Mouse (Mus musculus) neural tube, embryonic 14.5 days (tissue): Measurements from ENCODE around the gene Upk1b. TPM values are rescaled to one million over a fixed set of nuclear protein-coding genes. Genes with fewer than 3 reads are reported as not detected.
"Not testable (repeated sequence)": the region's sequence is repeated elsewhere in the genome, so short reads cannot be mapped to it uniquely, and the experiment has no call there.

Experiments
- ATAC-seq: fragments of 200-750 bp; cut with Nextera tagmentation; 2 replicates; pipeline ENCODE4 v1.8.0; 2017; ENCODE audit warnings: low read depth, mild to moderate bottlenecking, moderate TSS enrichment, moderate library complexity
- H3K27ac ChIP-seq: fragments of 300-500 bp; sonication (generic); 2 replicates; pipeline ENCODE4 v1.5.1; 2014; ENCODE audit warnings: low read depth, mild to moderate bottlenecking, control low read depth, low read length, moderate library complexity, mixed read lengths
- H3K27me3 ChIP-seq: fragments of 300-500 bp; sonication (generic); 2 replicates; pipeline ENCODE4 v1.6.1; 2014; ENCODE audit warnings: low read length; ENCODE audit not compliant: control insufficient read depth, insufficient read depth
- H3K36me3 ChIP-seq: fragments of 300-500 bp; sonication (generic); 2 replicates; pipeline ENCODE4 v1.6.1; 2014; ENCODE audit warnings: low read length, mixed read lengths; ENCODE audit not compliant: control insufficient read depth, insufficient read depth
- H3K4me1 ChIP-seq: fragments of 300-500 bp; sonication (generic); 2 replicates; pipeline ENCODE4 v1.6.1; 2014; ENCODE audit warnings: low read length; ENCODE audit not compliant: control insufficient read depth, insufficient read depth
- H3K4me2 ChIP-seq: fragments of 300-500 bp; sonication (generic); 2 replicates; pipeline ENCODE4 v1.6.1; 2014; ENCODE audit warnings: mild to moderate bottlenecking, low read depth, low read length, control low read depth
- H3K4me3 ChIP-seq: fragments of 300-500 bp; sonication (generic); 2 replicates; pipeline ENCODE4 v1.5.1; 2014; ENCODE audit warnings: low read depth, low read length, control low read depth, mixed read lengths
- H3K9ac ChIP-seq: fragments of 300-500 bp; sonication (generic); replicated peaks from 2 replicates; pipeline ENCODE4 v1.6.1; 2014; ENCODE audit warnings: low read depth, mild to moderate bottlenecking, control low read depth, low read length, mixed read lengths
- H3K9me3 ChIP-seq: fragments of 300-500 bp; sonication (generic); 2 replicates; pipeline ENCODE4 v1.6.1; 2016; ENCODE audit warnings: low read length; ENCODE audit not compliant: control insufficient read depth
- WGBS: fragments of 180-500 bp; shearing (Covaris S2); extraction: QIAGEN DNeasy Blood & Tissue Kit; methylation state at CpG from one replicate; pipeline ENCODE4 v1.1.7; 2014; 5-methylcytosine and 5-hydroxymethylcytosine counted together
- polyA plus RNA-seq: library from polyadenylated mRNA; unstranded; fragments of >200 nt; fragmentation: Nextera tagmentation; extraction: Ambion mirVana; gene quantifications from 2 replicates; pipeline ENCODE4 v1.2.1, GENCODE M21; 2014

The Upk1b gene
- not detected in 2 replicates for polyA plus RNA-seq

GRCm38 (mm10) chr16:38800091-38800490 is at the start of gene Upk1b:
Upk1b (minus strand) TSS chr16:38800328.
- Histone ChIP-seq H3K9me3 (no peaks in the 10 kb centered on the region), H3K36me3 (no peaks in the 10 kb centered on the region), H3K4me2 (no peak within 1 kb of the TSS), H3K4me1 (no peaks in the 10 kb centered on the region), H3K9ac (no peak within 1 kb of the TSS), H3K4me3 (no peak within 1 kb of the TSS), H3K27me3 (no peaks in the 10 kb centered on the region), H3K27ac (no peak within 1 kb of the TSS)
- no peak for ATAC-seq
- 63% methylated on average over 10 of the region's 10 CpGs for WGBS

- no peaks in the 10 kb centered on the region for H3K27me3 ChIP-seq
- no peak within 1 kb of the TSS for H3K9ac ChIP-seq
- no peaks in the 10 kb centered on the region for H3K4me1 ChIP-seq
- H3K4me2 ChIP-seq = no peak within 1 kb of the TSS
- no peaks in the 10 kb centered on the region for H3K36me3 ChIP-seq
- 91% methylated on average over 3 of the region's 3 CpGs for WGBS
- no peak within 1 kb of the TSS for H3K27ac ChIP-seq
- ATAC-seq = no peak
- H3K9me3 ChIP-seq = no peaks in the 10 kb centered on the region
- no peak within 1 kb of the TSS for H3K4me3 ChIP-seq
Observed at GRCm38 (mm10) chr16:38828649-38829048, 28.5 kb upstream of the Upk1b start, which contains the start of gene 4930435E12Rik. 4930435E12Rik (minus strand) TSS chr16:38828749.

GRCm38 (mm10) chr16:38812521-38812920 is 12.4 kb upstream of the Upk1b start:
- no peaks in the 10 kb centered on the region for H3K36me3 ChIP-seq
- H3K4me3 ChIP-seq = no peak overlapping the region
- no peaks in the 10 kb centered on the region for H3K4me1 ChIP-seq
- H3K4me2 ChIP-seq = no peak overlapping the region
- H3K27ac ChIP-seq = no peak overlapping the region
- no peak for ATAC-seq
- H3K9ac ChIP-seq = no peak overlapping the region
- H3K27me3 ChIP-seq = no peaks in the 10 kb centered on the region
- H3K9me3 ChIP-seq = no peaks in the 10 kb centered on the region
- 28% methylated on average over 8 of the region's 8 CpGs for WGBS

GRCm38 (mm10) chr16:38810196-38810595 is 10.1 kb upstream of the Upk1b start:
- WGBS = 88% methylated on average over 5 of the region's 5 CpGs
- no peaks in the 10 kb centered on the region for H3K9me3 ChIP-seq
- no peak for ATAC-seq

GRCm38 (mm10) chr16:38807796-38808195 is 7.7 kb upstream of the Upk1b start:
- not testable (repeated sequence) for H3K4me3 ChIP-seq, H3K9me3 ChIP-seq, H3K36me3 ChIP-seq, H3K27me3 ChIP-seq, H3K27ac ChIP-seq, H3K4me2 ChIP-seq, ATAC-seq, H3K4me1 ChIP-seq, H3K9ac ChIP-seq
- whole genome bisulfite sequencing = 86% methylated on average over 5 of the region's 5 CpGs

More at GRCm38 (mm10) chr16:38810196-38810595, 10.1 kb upstream of the Upk1b start:
- Histone ChIP-seq H3K9ac (no peak overlapping the region), H3K4me3 (no peak overlapping the region), H3K36me3 (no peaks in the 10 kb centered on the region), H3K4me1 (no peaks in the 10 kb centered on the region), H3K4me2 (no peak overlapping the region), H3K27me3 (no peaks in the 10 kb centered on the region), H3K27ac (no peak overlapping the region)

DNA sequence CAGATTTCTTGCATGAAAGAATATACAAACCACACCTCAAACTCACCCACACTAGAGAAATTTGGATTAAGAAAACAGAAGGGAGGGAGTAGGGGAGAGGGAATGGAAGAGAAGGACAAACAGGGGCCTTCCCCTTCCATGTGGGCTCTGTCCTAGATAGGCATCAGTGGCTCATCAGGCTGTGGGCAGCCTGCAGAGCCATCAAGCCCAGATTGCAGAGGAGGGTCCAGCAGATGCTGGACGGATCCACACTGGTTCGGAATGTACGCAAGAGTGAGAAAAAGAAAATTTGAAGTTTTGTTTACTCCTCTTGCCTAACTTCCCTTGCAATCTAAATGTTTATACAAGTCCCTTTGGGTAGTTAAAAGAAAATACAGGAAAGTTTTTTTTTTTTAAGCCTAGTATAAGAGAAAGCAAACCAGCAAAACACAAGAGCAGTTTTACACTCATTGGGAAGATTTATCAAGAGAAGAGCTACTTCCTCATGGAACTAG is 1.1 kb downstream of the Upk1b start:
- Histone ChIP-seq H3K4me3 (no peak overlapping the region), H3K9ac (no peak overlapping the region), H3K27me3 (no peaks in the 10 kb centered on the region), H3K27ac (no peak overlapping the region), H3K4me2 (no peak overlapping the region), H3K9me3 (no peaks in the 10 kb centered on the region), H3K4me1 (no peaks in the 10 kb centered on the region), H3K36me3 (no peaks in the 10 kb centered on the region)
- WGBS = 76% methylated on average over 3 of the region's 3 CpGs
- no peak for ATAC-seq

DNA sequence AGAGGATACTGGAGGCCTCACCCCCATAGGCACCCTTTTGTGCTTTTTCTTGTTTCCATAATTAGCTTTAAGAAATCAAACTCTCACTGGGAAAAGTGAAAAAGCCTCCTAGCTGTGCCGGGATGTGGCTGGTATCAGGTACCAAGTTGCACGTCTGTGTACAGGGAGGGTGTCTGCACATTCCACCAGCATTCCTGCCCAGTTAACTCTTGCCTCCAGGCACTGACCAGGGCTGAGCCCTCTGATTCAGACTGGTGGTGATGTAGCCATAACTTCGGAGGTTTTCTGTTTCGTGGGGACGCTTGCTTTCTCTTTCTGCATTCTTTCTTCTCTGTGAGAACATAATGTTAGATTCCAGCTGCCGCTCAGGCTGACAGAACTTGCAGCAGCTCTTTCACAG is 7.0 kb downstream of the Upk1b start:
- H3K9ac ChIP-seq = no peak overlapping the region
- no peaks in the 10 kb centered on the region for H3K36me3 ChIP-seq
- no peak overlapping the region for H3K4me3 ChIP-seq
- 79% methylated on average over 6 of the region's 6 CpGs for WGBS
- no peak overlapping the region for H3K27ac ChIP-seq
- H3K4me1 ChIP-seq = no peaks in the 10 kb centered on the region
- H3K4me2 ChIP-seq = no peak overlapping the region
- H3K27me3 ChIP-seq = no peaks in the 10 kb centered on the region
- ATAC-seq = no peak
- H3K9me3 ChIP-seq = no peaks in the 10 kb centered on the region

DNA sequence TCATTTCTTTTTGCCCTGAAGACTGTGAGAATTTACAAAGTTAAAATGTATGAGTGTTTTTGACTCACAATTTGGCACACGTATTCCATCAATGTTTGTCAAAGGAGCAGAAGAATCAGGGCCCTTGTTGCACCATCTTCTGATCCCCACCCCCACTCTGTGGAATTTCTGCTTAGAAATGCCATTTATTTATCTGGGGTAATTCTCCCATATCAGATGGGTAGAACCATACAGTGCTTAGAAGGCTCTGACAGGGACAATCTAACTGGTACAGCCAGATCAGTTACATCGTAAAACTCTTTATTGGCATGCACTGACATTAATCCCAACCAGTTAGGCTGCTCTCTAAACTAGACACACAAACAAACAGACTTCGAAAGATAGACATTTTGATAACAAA is 10.2 kb downstream of the Upk1b start:
- 89% methylated on average over 3 of the region's 3 CpGs for WGBS
- Histone ChIP-seq H3K4me1 (no peaks in the 10 kb centered on the region), H3K27me3 (no peaks in the 10 kb centered on the region), H3K9ac (no peak overlapping the region), H3K36me3 (no peaks in the 10 kb centered on the region), H3K27ac (no peak overlapping the region), H3K4me3 (no peak overlapping the region), H3K9me3 (no peaks in the 10 kb centered on the region), H3K4me2 (no peak overlapping the region)
- no peak for ATAC-seq

GRCm38 (mm10) chr16:38789016-38789415 is 11.1 kb downstream of the Upk1b start:
- 97% methylated on average over 2 of the region's 2 CpGs for WGBS
- Histone ChIP-seq H3K36me3 (no peaks in the 10 kb centered on the region), H3K4me3 (no peak overlapping the region), H3K27ac (no peak overlapping the region), H3K4me1 (no peaks in the 10 kb centered on the region), H3K9ac (no peak overlapping the region), H3K4me2 (no peak overlapping the region), H3K27me3 (no peaks in the 10 kb centered on the region), H3K9me3 (no peaks in the 10 kb centered on the region)
- ATAC-seq = no peak
